Mouse (Mus musculus): ENCODE results near the gene Cuedc2.

The Cuedc2 gene

DNA sequence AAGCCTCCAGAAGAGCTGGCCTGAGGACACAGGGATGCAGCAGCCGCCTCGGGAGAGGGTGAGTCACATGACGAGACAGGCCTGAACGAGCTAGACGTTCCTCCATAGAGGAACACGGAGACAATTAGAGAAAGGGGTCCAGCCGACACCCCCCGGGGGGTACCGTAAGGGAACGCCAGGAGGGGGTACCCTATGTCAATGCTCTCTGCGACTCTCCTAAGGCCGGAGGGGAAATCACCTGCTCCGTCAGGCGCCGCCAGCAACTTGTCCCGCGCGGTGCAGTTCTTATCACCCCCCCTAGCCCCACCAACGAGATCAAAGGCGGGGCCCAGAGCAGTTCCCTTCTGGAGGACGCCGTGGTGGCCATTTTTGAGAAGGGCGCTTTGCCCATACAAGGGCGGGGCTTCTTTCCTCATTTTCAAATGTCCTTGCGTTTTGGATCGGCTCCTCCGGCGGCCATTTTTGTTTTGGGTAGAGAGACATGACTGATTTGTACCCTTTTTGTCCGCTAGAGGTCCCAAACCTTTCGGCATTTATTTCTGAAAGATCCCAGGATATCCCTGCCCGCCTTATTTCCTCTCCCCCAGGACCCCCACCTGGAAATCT is at the start of gene Cuedc2:
Gene Cuedc2 (minus strand): TSS at position 372 of the 606 bp plus-strand sequence.
- peak; percentile 95 for DNase-seq (ENCODE audit: inconsistent ontology term)

DNA sequence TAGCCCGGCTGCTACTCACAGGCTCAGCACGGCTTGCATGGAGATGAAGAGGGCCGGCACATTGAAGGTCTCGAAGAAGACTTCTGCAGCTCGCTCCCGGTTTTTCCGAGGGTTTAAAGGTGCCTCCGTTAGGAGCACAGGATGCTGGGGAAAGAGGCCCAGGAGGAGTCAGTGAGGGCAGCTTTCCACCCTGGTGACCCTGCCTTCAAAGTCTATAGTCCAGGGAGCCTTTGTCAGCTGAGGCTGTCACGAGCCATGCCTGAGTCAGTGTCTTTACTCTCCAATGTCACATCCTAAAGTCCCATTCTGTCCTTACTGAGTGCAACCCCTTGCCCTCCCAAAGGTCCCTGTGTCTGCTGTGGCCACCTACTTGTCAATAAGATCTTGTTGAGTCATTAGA is 43.8 kb upstream of the Cuedc2 start:
- DNase-seq (ENCODE audit: inconsistent ontology term) = no peak

DNA sequence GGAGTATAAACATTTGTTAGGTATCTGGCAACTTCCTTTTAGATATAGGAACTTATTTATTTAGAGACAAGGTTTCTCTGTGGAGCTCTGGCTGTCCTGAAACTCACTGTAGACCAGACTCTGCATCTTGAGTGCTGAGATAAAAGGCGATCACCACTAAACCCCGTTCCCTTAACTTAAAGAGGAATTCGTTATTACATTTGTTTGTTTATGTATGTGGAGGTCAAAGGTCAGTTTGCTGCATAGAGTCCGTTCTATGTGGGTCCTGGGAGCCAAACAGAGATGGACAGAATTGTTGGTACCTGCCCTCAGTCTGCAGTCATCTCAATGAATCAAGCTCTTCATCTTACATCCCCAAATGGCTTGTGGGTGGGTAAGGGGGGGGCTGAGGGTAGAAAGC is 37.4 kb upstream of the Cuedc2 start:
- DNase-seq (ENCODE audit: inconsistent ontology term) = peak; percentile 41

DNA sequence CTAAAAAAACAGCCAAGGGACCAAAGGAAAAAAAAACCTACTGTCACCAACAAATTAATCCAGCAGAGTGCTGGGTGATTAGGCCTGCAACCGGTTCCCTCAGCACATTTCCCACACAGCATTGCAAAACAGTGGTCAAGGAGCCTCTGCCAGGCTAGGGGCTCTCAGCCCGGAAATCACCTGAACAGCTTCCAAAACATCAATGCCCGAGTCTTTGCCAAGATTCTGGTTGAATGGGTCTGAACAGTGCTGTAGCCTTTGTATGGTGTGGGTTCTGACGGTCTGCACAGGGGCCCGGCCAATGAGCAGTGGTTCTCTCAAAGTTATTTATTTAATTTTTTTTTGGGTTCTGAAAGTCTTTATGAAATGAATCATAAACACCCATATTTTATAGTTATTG is 37.0 kb upstream of the Cuedc2 start:
- peak; percentile 92 for DNase-seq (ENCODE audit: inconsistent ontology term)

DNA sequence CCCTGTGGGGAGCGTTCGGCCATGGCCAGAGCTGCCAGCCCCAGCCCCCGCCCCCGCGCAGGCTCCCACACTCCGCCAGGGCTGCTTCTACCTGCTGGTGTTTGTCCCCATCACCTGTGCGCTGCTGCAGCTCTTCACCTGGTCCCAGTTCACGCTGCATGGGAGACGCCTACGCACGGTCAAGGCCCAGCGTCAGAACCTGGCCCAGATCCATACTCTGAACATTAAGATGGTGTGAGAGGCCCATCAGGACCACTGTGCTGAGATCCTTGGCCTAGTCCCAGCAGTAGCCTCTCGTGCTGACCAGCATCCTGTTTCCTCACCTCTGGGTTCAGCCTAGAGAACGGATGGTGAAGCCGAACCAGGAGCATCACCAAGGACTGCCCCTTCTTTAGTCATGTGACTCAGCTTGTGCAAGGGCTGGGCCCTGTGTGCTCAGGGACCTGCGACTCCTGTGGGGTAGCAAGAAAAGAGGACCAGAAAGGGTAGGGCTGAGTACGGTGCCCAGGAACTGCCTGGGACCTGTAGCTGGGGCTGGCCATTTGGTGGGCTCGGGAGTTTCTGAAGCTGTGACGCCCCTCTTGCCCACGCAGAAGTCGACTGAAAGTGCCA is 36.1 kb upstream of the Cuedc2 start:
- DNase-seq (ENCODE audit: inconsistent ontology term) = peak; percentile 25

DNA sequence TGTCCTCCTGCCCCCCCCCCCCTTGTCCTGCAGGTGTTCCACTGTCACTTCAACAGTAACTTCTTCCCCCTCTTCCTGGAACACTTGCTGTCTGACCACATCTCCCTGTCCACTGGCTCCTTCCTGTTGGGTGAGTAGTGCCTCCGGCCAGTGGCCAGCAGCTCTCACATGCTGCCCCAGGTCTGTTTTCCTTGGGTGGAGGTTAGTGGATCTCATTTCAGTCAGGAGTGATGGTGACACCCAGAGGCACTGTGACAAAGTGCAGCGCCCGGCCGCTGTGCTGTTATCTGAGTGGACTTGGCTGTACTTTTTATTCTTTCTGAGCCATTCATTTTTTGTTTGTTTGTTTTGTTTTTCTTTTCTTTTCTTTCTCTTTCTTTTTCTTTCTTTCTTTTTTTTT is 30.7 kb upstream of the Cuedc2 start:
- DNase-seq (ENCODE audit: inconsistent ontology term) = peak; percentile 73

DNA sequence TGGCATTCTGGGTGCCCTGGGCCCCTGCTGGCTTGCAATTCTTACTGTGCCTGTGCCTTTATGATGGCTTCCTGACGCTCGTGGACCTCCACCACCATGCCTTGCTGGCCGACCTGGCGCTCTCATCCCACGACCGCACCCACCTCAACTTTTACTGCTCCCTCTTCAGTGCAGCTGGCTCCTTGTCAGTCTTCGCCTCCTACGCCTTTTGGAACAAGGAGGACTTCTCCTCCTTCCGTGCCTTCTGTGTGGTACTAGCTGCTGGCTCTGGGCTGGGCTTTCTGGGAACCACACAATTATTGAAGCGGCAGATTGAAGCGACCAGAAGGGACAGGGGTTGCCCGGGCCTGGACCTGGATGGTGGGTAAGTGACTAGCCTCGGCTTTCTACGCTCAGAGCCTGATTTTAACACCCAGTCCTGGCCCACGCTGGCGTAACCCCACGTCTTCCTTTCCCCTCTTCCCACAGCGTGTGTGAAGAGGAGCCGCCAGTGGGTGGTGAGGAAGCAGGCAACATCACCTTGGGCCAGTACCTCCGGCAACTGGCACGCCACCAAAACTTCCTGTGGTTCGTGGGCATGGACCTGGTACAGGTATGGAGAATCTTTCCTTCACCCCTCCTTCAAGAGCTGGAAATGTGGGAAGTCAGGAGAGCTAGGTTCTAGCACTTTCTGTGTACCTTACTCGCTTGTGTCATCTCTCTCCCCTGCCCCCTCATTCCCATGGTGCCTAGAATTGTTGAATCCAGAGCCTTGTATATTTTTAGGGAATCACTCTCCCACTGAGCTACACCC is 29.5 kb upstream of the Cuedc2 start:
- DNase-seq (ENCODE audit: inconsistent ontology term) = no peak

DNA sequence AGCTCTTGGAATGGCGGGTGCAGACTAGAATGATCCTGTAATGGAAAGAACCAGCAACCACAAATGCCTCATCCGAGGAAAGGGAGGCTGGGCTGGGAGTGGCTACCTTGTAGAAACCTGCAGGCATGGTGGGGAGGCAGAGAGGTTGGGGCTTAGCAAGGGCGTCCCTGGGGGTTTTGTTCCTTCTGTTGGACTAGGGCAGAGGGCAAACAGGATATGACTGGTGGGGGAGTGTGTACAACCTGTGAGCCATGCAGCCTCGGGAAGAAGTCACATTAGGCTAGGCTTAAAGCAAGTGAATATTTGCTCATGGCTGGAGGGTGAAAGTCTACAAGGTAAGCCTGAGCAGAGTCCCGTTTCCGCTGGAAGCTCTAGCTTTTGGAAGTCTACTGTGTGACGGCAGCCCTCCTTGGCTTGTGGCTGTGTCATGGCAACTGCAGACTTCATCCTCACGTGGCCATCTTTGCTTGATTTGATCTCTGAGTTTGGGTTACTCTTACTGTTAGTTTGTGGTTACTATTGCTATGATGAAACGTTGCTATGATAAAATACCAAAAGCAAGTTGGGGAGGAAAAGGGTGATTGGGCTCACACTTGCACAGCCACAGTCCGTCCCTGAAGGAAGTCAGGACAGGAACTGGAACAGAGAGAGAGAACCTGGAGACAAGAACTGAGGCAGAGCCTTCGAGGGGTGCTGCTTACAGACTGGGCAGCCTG is 24.9 kb upstream of the Cuedc2 start:
- no peak for DNase-seq (ENCODE audit: inconsistent ontology term)

DNA sequence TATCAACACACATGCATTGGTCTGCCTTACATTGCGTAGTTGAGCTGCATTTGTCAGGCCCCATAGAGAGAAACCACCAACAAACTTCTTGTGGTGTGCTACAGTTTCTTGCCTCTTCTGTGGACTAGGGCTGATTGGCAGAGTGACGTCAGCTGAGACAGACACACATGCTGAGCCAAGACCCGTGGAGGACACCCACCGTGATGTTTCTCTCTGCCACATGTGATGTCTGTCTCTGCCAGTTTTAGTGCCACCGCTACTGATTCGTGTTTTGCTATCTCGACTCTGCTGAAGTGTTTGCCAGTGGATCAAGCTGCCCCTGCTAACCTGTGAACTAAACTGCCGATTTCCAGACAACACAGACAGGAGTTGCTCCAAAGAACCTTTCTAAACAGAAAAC is 23.6 kb upstream of the Cuedc2 start:
- no peak for DNase-seq (ENCODE audit: inconsistent ontology term)

DNA sequence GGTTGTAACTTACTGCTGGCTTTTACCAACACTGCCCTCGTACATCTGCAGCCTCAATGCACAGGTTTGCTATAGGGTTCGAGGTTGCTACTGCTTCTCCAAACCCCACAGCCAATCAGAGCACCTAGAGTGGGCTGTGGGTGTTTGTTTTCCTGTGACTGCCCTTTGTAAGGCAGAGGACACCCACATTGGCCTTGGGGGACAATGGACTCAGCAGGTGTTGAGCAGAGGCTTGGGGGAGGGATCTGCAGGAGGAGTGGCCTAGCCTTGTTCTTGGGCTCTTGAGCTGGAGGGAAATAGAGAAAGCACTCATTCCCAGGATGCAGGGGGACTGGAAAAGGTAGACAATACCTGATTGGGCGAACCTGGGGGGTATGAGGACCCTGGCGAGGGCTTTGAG is 19.9 kb upstream of the Cuedc2 start:
- no peak for DNase-seq (ENCODE audit: inconsistent ontology term)

DNA sequence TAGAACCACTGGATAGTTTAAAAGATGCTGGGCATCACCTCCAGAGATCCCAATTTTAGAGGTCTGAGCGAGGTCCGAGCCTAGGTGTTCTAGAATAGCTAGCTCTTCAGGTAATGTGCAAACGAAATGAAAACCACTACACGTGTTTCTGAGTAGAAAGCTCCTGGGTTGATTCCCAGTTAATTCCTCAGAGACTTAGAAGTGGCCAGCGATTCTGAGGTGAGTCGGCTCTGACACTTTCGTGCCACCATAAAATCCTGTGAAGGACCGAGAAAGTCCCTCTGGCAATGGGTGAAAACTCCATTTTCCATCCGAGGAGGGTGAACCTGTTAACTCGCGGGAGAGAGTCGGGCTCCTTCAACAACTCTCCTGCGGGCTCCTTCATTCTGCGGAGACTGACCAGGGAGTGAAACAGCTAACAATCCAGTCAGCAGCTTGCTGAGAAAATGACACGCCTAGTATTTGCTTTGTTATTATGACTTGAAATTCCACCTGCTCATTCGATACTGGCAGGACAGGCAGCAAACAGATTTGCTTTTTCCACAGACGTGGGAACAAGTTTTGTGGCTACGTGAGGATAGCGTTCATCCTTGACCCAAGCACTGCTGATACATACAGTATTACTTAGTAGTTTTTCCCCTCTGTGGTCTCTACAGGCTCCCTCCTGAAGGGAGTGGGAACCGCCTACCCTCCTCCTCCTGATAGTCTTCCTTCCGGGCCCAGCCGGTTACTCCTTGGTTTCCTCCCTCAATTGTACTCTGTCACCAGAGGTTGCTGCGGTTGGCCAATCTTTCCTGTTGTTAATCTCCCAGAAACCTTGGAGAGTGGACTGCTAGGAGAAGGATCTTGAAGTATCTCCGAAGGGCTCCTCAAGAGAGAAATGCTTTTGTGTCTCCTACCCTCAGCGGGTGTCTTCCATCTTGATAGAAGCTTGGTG is 19.1 kb upstream of the Cuedc2 start:
- DNase-seq (ENCODE audit: inconsistent ontology term) = no peak

DNA sequence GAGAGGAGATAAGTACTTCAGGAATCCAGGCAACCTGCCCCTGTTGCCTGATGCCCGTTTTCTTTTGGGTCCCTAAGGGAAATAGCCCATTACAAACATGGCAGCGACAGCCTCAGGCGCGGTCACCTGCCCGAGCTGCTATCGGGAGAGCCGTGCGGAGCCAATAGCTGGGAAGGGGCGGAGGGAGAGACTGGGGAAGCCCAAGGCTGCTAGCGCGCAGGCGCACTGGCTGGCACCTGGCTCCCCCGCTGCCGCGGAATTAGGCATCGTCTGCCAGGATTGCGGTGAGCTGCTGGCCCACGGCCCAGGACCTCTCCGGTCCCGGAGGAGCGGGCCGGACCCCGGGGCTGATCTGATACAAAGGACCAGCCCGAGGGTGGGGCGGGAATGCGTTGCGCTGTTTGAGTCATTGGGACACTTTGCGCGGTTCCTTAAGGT is 18.2 kb upstream of the Cuedc2 start:
- peak; percentile 93 for DNase-seq (ENCODE audit: inconsistent ontology term)

DNA sequence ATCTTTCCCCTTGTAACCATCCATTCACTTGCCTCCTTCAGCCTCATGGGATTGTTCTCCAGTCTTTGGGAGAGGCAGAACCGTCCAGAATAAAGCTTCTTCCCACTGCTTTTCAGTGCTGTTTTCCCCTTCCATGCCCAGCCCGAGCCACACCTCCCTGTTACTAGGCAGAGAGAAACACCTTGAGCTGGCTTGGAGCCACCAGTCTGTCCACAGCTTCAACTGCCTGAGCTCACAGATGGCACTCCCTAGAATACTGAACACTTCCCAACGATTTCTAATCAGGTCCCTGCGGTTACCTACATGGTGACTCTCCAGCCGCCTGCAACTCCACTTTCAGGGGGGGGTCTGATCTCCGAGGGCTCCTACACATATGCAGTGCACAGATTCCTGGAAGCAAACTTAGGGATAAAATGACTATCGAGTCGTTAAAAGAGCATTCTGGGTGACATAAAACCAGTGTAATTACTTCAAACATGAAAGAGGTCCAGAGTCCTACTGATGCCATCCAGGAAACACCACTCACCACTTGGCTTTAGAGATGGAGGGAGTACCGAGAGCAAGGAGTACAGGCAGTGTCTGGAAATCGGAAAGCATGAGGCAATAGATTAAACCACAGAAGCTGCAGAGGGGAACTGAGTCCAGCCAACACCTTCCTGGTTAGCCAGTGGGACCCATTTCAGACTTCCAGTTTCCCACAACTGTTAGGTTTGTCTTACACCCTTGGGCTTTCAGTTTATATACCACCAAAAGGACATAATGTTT is 11.8 kb upstream of the Cuedc2 start, which contains the start of gene 2310034G01Rik:
Gene 2310034G01Rik (minus strand): TSS at position 135 of the 765 bp plus-strand sequence.
- DNase-seq (ENCODE audit: inconsistent ontology term) = no peak

DNA sequence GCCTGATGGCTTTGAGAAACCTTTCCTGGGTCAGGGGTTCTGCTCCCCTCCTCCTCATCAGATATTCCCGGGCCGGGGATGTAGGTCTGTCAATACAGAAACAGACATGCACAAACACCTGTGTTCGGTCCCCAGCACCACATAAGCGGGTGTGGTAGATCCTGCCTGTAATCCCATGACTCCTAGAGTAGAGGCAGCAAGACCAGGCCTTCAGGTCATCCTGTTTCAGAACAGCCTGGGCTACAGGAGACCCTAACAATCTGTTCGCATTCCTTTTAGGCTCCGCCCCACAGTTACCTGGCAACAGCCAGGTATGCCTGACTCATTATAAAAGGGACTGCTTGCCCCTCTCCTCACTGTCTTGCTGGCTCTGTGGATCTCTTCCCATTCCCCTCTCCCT is 11.0 kb upstream of the Cuedc2 start:
- no peak for DNase-seq (ENCODE audit: inconsistent ontology term)

DNA sequence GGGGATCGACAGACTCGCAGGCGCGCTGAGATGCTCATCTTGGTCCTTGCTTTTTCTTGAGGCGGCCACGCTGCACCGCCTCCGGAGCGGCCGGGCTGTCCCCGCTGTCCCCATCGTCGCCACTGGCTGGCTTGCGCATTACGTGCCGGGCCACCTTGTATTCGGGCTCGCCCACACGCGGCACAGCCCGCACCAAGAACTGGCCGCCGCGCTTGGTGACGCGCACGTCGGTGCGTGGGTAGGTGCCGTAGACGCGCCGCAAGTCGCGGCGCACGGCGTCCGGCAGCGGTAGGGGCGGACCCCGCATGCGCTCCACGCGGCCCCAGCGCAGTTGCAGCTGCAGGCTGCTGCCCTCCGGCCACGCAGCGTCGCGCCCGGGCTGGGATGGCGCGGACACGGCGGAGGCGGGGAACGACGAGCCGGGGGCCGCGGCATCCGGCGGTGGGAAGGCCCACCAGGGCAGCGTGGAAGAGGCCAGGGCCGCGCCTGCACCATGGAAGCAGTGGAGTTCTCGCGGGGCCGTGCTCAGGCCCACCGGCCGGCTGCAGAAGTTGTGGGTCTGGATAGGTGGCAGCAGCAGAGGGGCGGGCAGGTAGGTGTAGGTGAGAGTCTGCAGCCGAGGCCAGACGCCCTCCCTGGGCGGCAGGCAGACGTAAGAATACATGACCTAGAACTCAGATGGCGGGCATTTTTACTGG is 10.4 kb upstream of the Cuedc2 start:
- DNase-seq (ENCODE audit: inconsistent ontology term) = peak; percentile 91

DNA sequence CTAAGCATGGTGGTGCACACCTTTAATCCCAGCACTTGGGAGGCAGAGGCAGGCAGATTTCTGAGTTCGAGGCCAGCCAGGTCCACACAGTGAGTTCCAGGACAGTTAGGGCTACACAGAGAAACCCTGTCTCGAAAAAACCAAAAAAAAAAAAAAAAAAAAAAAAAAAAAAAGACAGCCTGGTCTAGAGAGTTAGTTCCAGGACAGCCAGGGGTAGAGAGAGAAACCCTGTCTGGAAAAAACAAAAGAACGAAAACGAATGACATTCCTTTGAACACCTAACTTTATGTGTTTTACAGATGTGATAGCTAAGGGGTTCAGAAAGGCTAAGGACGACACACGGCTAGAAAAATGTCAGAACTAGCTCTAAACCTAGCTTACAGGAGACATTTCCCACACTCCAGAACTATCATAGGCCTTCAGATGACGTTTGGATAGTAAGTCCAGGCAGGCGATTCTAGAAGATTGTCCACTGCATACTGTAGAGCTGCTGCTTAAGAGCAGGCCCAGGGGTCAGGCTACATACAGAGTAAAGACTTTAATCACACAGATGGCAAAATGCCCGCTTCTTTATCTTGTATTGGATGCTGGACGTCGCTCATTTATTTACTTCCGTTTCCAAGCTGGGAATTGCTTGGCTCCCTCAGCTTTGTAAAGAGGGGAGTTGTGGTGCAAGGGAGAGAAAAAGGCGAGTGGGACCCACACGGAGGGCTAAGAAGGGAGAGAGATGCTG is 9.6 kb upstream of the Cuedc2 start:
- DNase-seq (ENCODE audit: inconsistent ontology term) = no peak

DNA sequence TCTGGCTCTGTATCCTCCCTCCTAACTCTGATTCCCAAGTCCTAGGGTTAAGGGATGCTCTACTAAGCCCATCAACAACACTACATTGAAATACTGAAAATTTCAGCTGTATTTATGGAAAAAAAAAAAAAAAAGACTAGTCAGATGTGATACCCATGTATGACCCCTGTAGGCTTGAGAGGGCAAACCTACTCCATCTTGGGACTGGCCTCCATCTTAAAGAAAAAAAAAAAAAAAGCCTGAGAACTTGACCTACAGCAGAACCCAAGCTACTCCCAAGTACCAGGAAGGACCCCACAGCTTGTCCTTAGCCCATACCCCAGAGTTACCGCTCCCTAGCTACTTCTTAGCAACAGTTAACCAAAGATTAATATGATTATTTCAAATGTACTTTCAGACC is 8.6 kb upstream of the Cuedc2 start:
- no peak for DNase-seq (ENCODE audit: inconsistent ontology term)

DNA sequence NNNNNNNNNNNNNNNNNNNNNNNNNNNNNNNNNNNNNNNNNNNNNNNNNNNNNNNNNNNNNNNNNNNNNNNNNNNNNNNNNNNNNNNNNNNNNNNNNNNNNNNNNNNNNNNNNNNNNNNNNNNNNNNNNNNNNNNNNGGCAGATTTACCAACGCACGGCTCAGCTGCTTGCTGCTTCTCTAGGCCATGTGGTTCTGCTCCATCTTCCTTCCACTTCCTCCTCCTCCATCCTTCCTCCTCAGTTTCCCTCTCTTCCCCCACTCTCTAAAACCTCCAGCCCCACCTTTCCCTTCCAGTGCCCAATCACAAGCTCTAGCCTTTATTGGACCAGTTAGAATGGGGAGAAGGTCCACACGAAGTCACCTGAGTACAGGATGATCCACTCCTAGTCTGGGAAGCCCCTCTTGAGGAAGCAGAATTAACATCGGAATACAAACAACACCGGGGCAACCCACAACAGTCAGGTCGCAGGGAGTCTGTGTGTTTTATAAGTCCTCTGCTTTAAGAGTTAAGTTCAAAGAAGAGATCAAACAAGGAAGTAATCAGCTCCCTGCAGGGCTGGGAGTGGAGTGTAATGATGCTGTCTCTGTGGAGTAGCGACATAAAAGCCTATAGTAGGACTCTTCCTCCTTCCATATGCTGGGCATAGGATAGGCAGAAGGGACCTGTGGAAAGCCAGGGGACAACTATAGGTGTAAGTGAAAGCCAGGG is 6.4 kb upstream of the Cuedc2 start:
- no peak for DNase-seq (ENCODE audit: inconsistent ontology term)

Data from Muller cell, postnatal 12 days (primary cell).